Mouse (Mus musculus) ES-E14 (cell line): ENCODE measurements around the gene Adgrv1.

Experiments used
- CHD2 ChIP-seq: IDR thresholded peaks from 2 replicates; pipeline ENCODE4 v1.6.1; 2014; ENCODE audit warnings: mild to moderate bottlenecking, low read depth, low read length, inconsistent platforms
- HCFC1 ChIP-seq: IDR thresholded peaks from 2 replicates; pipeline ENCODE4 v1.6.1; 2012; ENCODE audit warnings: low read length, inconsistent platforms, borderline replicate concordance; ENCODE audit not compliant: insufficient read depth
- MAFK ChIP-seq: IDR thresholded peaks from 2 replicates; pipeline ENCODE4 v1.6.1; 2014; ENCODE audit warnings: mild to moderate bottlenecking, low read depth, low read length, inconsistent platforms; ENCODE audit not compliant: insufficient read depth
- ZC3H11A ChIP-seq: IDR thresholded peaks from 2 replicates; pipeline ENCODE4 v1.6.1; 2012; ENCODE audit warnings: low read depth, mild to moderate bottlenecking, inconsistent platforms, low read length, borderline replicate concordance
- ZNF384 ChIP-seq: IDR thresholded peaks from 2 replicates; pipeline ENCODE4 v1.6.1; 2012; ENCODE audit warnings: low read depth, low read length, inconsistent platforms

DNA sequence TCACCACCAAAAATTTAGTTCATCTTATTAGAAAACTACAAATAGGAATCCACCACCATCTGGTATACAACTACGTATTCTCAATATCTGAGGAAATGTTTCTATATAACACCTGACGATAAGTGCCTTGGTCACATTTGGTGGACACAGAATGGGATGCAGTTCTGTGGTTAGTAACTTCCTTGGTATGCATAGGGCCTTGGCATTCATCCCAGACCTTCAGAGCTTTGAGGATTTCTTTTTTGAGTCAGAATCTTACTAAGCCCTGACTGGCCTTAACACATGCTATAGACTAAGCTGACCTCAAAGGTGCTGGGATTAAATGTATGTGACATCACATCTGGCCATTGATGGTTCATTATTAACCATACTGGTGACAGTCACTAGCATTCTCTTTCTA lies 98.0 kb downstream of the Adgrv1 start:
- TF ChIP-seq HCFC1 (no peak), CHD2 (no peak), ZC3H11A (no peak), MAFK (no peak), ZNF384 (no peak)
